Mouse (Mus musculus) CH12.LX (cell line): ENCODE results near the gene Sec14l3.

ENCODE experiments used
- CTCF ChIP-seq, 2 experiments: IDR thresholded peaks in 1 of 2; conservative IDR thresholded peaks in 1 of 2; 2 replicates each; pipeline ENCODE4 v1.5.1; 2011 to 2012; ENCODE audit warnings: low read depth in 2 of 2, low read length in 2 of 2, improper control_type of control experiment in 1 of 2, inconsistent platforms in 1 of 2, mild to moderate bottlenecking in 1 of 2, moderate library complexity in 1 of 2
- HCFC1 ChIP-seq: IDR thresholded peaks from 2 replicates; pipeline ENCODE4 v1.6.1; 2012; ENCODE audit warnings: low read depth, mild to moderate bottlenecking, inconsistent platforms, low read length, improper control_type of control experiment
- MAFK ChIP-seq: IDR thresholded peaks from 2 replicates; pipeline ENCODE4 v1.6.1; 2011; ENCODE audit warnings: low read length, improper control_type of control experiment; ENCODE audit not compliant: insufficient replicate concordance
- POLR2A ChIP-seq: IDR thresholded peaks from 2 replicates; pipeline ENCODE4 v1.6.1; 2011; ENCODE audit warnings: low read depth, mild to moderate bottlenecking, improper control_type of control experiment, low read length
- ZMIZ1 ChIP-seq: IDR thresholded peaks from 2 replicates; pipeline ENCODE4 v1.6.1; 2012; ENCODE audit warnings: low read depth, mild to moderate bottlenecking, inconsistent platforms, low read length, improper control_type of control experiment

- TF ChIP-seq MAFK (no peak), ZMIZ1 (no peak), CTCF (conservative IDR thresholded peaks at IDR 0.05 in 1 of 2, IDR thresholded peaks at IDR 0.05 in 1 of 2; ENCODE audit: low read depth in 2 of 2, low read length in 2 of 2) (no peak), POLR2A (no peak), HCFC1 (no peak)
Observed at GRCm38 (mm10) chr11:4086246-4086645, 21.6 kb downstream of the Sec14l3 start.
